Mouse (Mus musculus) liver, embryonic 12.5 days (tissue): ENCODE data around the gene Rasgrp2. TPM values are rescaled to one million over a fixed set of nuclear protein-coding genes. Genes with fewer than 3 reads are reported as not detected.

Source experiments
- ATAC-seq: fragments of 200-750 bp; cut with Nextera tagmentation; 2 replicates; pipeline ENCODE4 v1.8.0; 2017; ENCODE audit warnings: moderate number of reproducible peaks, mild to moderate bottlenecking, moderate library complexity
- H3K27ac ChIP-seq: fragments of 300-500 bp; sonication (generic); 2 replicates; pipeline ENCODE4 v1.5.1; 2016; ENCODE audit warnings: mild to moderate bottlenecking
- H3K27me3 ChIP-seq: fragments of 300-500 bp; sonication (generic); replicated peaks from 2 replicates; pipeline ENCODE4 v1.6.1; 2016; ENCODE audit warnings: mild to moderate bottlenecking, moderate library complexity
- H3K36me3 ChIP-seq: fragments of 300-500 bp; sonication (generic); 2 replicates; pipeline ENCODE4 v1.6.1; 2016; ENCODE audit warnings: mild to moderate bottlenecking, moderate library complexity
- H3K4me1 ChIP-seq: fragments of 300-500 bp; sonication (generic); 2 replicates; pipeline ENCODE4 v1.6.1; 2016
- H3K4me2 ChIP-seq: fragments of 300-500 bp; sonication (generic); 2 replicates; pipeline ENCODE4 v1.6.1; 2016; ENCODE audit warnings: mild to moderate bottlenecking, moderate library complexity
- H3K4me3 ChIP-seq: fragments of 300-500 bp; sonication (generic); 2 replicates; pipeline ENCODE4 v1.5.1; 2016; ENCODE audit warnings: mild to moderate bottlenecking, moderate library complexity
- H3K9ac ChIP-seq: fragments of 300-500 bp; sonication (generic); 2 replicates; pipeline ENCODE4 v1.6.1; 2016; ENCODE audit warnings: mild to moderate bottlenecking, moderate library complexity
- H3K9me3 ChIP-seq: fragments of 300-500 bp; sonication (generic); replicated peaks from 2 replicates; pipeline ENCODE4 v1.6.1; 2016; ENCODE audit warnings: mild to moderate bottlenecking, moderate library complexity
- WGBS: fragments of 180-500 bp; shearing (Covaris S2); methylation state at CpG from one replicate; pipeline ENCODE4 v1.1.7; 2016; ENCODE audit not compliant: insufficient replicate concordance; 5-methylcytosine and 5-hydroxymethylcytosine counted together
- polyA plus RNA-seq: library from polyadenylated mRNA; unstranded; fragments of >200 nt; fragmentation: Nextera tagmentation; extraction: Ambion mirVana; gene quantifications from 2 replicates; pipeline ENCODE4 v1.2.1, GENCODE M21; 2016

The Rasgrp2 gene
- polyA plus RNA-seq, 1 experiment from 2014 or later: 106 TPM

DNA sequence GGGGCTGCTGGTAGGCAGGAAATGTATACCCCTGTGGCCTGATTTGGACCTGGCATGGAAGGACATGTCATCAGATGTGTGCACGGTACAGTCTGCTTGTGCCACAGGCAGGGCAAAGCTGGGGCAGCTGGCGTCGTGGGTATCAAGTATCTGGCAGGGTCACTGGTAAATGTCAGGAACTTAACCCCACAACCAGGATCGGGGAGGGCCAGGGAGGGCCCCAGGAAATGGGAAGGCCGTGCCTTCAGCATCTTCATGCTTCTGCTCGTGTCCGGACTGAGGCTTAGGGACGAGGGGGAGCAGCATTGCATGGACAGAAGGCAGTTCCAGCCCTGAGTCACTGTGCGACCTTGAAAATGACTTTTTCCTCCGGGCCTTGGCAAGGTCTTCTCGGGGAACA lies 14.2 kb upstream of the Rasgrp2 start:
- Histone ChIP-seq H3K36me3 (no peaks in the 10 kb centered on the region), H3K9me3 (no peaks in the 10 kb centered on the region), H3K9ac (no peak overlapping the region), H3K27ac (no peak overlapping the region), H3K4me2 (no peak overlapping the region), H3K4me1 (peaks cover 31% of the 10 kb centered on the region), H3K4me3 (no peak overlapping the region), H3K27me3 (peaks cover 18% of the 10 kb centered on the region)
- 67% methylated on average over 11 of the region's 11 CpGs for WGBS
- ATAC-seq: no peak

DNA sequence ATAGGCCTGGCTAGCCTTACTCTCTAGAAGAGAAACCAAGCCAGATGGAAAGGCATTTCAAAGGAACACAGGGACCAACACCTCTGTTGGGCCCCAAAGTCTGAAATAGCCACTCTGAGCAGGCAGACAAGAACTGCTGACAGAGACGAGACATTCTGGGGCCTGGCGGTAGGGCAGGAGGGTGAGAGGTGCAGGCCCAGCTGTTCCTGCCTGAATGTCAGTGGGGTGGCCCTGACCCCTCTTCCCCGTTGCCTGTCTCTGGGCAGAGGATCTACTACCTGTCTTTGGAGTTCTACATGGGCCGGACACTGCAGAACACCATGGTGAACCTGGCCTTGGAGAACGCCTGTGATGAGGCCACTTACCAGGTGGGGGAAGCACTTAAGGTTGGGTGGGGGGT lies 13.7 kb upstream of the Rasgrp2 start:
- Histone ChIP-seq H3K4me3 (no peak overlapping the region), H3K9ac (no peak overlapping the region), H3K36me3 (no peaks in the 10 kb centered on the region), H3K9me3 (no peaks in the 10 kb centered on the region), H3K4me2 (no peak overlapping the region), H3K27ac (no peak overlapping the region), H3K4me1 (peaks cover 36% of the 10 kb centered on the region), H3K27me3 (peaks cover 19% of the 10 kb centered on the region)
- no peak for ATAC-seq
- WGBS: 71% methylated on average over 5 of the region's 5 CpGs

GRCm38 (mm10) chr19:6385821-6386220 lies 13.3 kb upstream of the Rasgrp2 start:
- no peak for ATAC-seq
- Histone ChIP-seq H3K27ac (no peak overlapping the region), H3K4me2 (no peak overlapping the region), H3K36me3 (no peaks in the 10 kb centered on the region), H3K9me3 (no peaks in the 10 kb centered on the region), H3K4me1 (peaks cover 40% of the 10 kb centered on the region), H3K27me3 (peaks cover 19% of the 10 kb centered on the region), H3K4me3 (no peak overlapping the region), H3K9ac (no peak overlapping the region)
- 66% methylated on average over 7 of the region's 7 CpGs for WGBS

- Histone ChIP-seq H3K4me2 (no peak overlapping the region), H3K4me1 (peaks cover 40% of the 10 kb centered on the region), H3K9me3 (no peaks in the 10 kb centered on the region), H3K4me3 (no peak overlapping the region), H3K27ac (no peak overlapping the region), H3K9ac (no peak overlapping the region), H3K36me3 (no peaks in the 10 kb centered on the region), H3K27me3 (peaks cover 22% of the 10 kb centered on the region)
- ATAC-seq: no peak
- WGBS: 54% methylated on average over 9 of the region's 9 CpGs
These were observed 12.9 kb upstream of the Rasgrp2 start for GRCm38 (mm10) chr19:6386234-6386633.

GRCm38 (mm10) chr19:6388006-6388405 lies 11.1 kb upstream of the Rasgrp2 start:
- H3K9ac ChIP-seq: no peak overlapping the region
- no peak overlapping the region for H3K27ac ChIP-seq
- H3K9me3 ChIP-seq: no peaks in the 10 kb centered on the region
- WGBS: 78% methylated on average over 13 of the region's 13 CpGs
- peaks cover 37% of the 10 kb centered on the region for H3K4me1 ChIP-seq
- ATAC-seq: no peak
- H3K4me2 ChIP-seq: no peak overlapping the region
- H3K27me3 ChIP-seq: peaks cover 22% of the 10 kb centered on the region
- no peaks in the 10 kb centered on the region for H3K36me3 ChIP-seq
- no peak overlapping the region for H3K4me3 ChIP-seq

GRCm38 (mm10) chr19:6389803-6390202 lies 9.3 kb upstream of the Rasgrp2 start:
- H3K4me2 ChIP-seq: peak overlapping the region; percentile 55
- peak overlapping the region; percentile 26 for H3K4me3 ChIP-seq
- H3K36me3 ChIP-seq: no peaks in the 10 kb centered on the region
- 0 out of 2 replicates have a peak overlapping the region, but pooled peaks have one; percentile 22 for H3K9ac ChIP-seq
- WGBS: 17% methylated on average over 16 of the region's 16 CpGs
- H3K27me3 ChIP-seq: peaks cover 22% of the 10 kb centered on the region
- H3K27ac ChIP-seq: no peak overlapping the region
- no peaks in the 10 kb centered on the region for H3K9me3 ChIP-seq
- peak; percentile 27 for ATAC-seq
- H3K4me1 ChIP-seq: peaks cover 21% of the 10 kb centered on the region

GRCm38 (mm10) chr19:6390251-6390650 lies 8.9 kb upstream of the Rasgrp2 start:
- no peak for ATAC-seq
- H3K27me3 ChIP-seq: peaks cover 22% of the 10 kb centered on the region
- peaks cover 20% of the 10 kb centered on the region for H3K4me1 ChIP-seq
- H3K4me3 ChIP-seq: no peak overlapping the region
- no peak overlapping the region for H3K27ac ChIP-seq
- 54% methylated on average over 6 of the region's 6 CpGs for WGBS
- H3K9me3 ChIP-seq: no peaks in the 10 kb centered on the region
- no peak overlapping the region for H3K9ac ChIP-seq
- H3K4me2 ChIP-seq: peak overlapping the region; percentile 55
- no peaks in the 10 kb centered on the region for H3K36me3 ChIP-seq

- WGBS: 57% methylated on average over 14 of the region's 14 CpGs
- Histone ChIP-seq H3K9ac (no peak overlapping the region), H3K4me1 (peaks cover 19% of the 10 kb centered on the region), H3K27me3 (peaks cover 28% of the 10 kb centered on the region), H3K36me3 (no peaks in the 10 kb centered on the region), H3K9me3 (no peaks in the 10 kb centered on the region), H3K4me2 (no peak overlapping the region), H3K27ac (no peak overlapping the region), H3K4me3 (no peak overlapping the region)
- ATAC-seq: no peak
These were observed 6.3 kb upstream of the Rasgrp2 start for GRCm38 (mm10) chr19:6392743-6393393.

DNA sequence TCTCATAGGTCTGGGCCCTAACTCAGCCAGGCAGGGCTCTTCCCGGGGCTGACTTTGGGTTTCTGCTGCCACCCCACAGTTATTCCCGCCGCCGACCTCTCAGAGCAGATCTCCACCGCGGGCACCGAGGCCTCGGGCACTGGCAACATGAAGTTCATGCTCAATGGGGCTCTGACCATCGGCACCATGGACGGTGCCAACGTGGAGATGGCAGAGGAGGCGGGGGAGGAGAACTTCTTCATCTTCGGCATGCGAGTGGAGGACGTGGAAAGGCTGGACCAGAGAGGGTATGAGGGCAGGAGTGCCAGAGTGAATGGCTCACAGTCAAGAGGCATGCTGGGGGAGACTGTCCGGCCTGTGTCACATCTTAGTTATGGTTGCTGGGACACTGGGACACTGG lies 5.5 kb upstream of the Rasgrp2 start:
- no peak overlapping the region for H3K4me3 ChIP-seq
- H3K9me3 ChIP-seq: no peaks in the 10 kb centered on the region
- no peak for ATAC-seq
- H3K4me1 ChIP-seq: peaks cover 23% of the 10 kb centered on the region
- WGBS: 79% methylated on average over 16 of the region's 16 CpGs
- no peak overlapping the region for H3K27ac ChIP-seq
- H3K4me2 ChIP-seq: no peak overlapping the region
- H3K9ac ChIP-seq: no peak overlapping the region
- H3K27me3 ChIP-seq: peaks cover 30% of the 10 kb centered on the region
- H3K36me3 ChIP-seq: no peaks in the 10 kb centered on the region

- Histone ChIP-seq H3K36me3 (no peaks in the 10 kb centered on the region), H3K9me3 (no peaks in the 10 kb centered on the region), H3K4me1 (peaks cover 32% of the 10 kb centered on the region), H3K4me3 (no peak overlapping the region), H3K9ac (no peak overlapping the region), H3K27ac (no peak overlapping the region), H3K4me2 (no peak overlapping the region), H3K27me3 (peaks cover 41% of the 10 kb centered on the region)
- WGBS: 74% methylated on average over 5 of the region's 5 CpGs
- no peak for ATAC-seq
These were observed 2.9 kb upstream of the Rasgrp2 start for GRCm38 (mm10) chr19:6396237-6396636.

DNA sequence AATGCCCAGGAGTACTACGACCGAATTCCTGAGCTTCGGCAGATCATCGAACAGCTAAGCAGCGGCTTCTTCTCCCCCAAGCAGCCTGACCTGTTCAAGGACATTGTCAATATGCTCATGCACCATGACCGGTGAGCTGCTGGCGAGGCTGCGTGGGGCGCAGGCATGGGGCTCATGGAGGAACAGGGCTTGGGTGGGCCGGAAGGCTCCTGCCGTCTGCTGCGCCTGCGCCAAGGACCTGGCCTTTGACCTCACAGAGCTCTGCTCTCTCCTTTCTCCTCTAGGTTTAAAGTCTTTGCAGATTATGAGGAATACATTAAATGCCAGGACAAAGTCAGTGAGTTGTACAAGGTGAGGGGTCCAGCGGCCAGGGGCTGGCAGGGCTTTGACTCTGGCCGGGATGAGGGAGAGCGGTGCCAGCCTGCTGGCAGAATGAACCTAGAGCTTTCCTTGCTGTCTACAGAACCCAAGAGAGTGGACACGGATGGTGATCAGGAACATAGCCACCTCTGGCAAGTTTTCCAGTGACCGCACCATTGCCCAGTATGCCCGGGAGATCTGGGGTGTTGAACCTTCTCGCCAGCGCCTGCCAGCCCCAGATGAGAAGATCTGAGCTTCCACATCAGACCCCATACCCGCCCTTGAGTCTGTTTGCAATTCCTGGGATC lies 1.4 kb upstream of the Rasgrp2 start:
- H3K4me2 ChIP-seq: peak overlapping the region; percentile 94; the same call in 1 of the 2 replicates
- no peak overlapping the region for H3K9ac ChIP-seq
- H3K27ac ChIP-seq: 0 out of 2 replicates have a peak overlapping the region, but pooled peaks have one; percentile 11
- H3K4me1 ChIP-seq: peaks cover 47% of the 10 kb centered on the region
- H3K9me3 ChIP-seq: no peaks in the 10 kb centered on the region
- WGBS: 82% methylated on average over 22 of the region's 22 CpGs
- H3K4me3 ChIP-seq: no peak overlapping the region
- ATAC-seq: no peak
- H3K27me3 ChIP-seq: peaks cover 55% of the 10 kb centered on the region
- no peaks in the 10 kb centered on the region for H3K36me3 ChIP-seq

DNA sequence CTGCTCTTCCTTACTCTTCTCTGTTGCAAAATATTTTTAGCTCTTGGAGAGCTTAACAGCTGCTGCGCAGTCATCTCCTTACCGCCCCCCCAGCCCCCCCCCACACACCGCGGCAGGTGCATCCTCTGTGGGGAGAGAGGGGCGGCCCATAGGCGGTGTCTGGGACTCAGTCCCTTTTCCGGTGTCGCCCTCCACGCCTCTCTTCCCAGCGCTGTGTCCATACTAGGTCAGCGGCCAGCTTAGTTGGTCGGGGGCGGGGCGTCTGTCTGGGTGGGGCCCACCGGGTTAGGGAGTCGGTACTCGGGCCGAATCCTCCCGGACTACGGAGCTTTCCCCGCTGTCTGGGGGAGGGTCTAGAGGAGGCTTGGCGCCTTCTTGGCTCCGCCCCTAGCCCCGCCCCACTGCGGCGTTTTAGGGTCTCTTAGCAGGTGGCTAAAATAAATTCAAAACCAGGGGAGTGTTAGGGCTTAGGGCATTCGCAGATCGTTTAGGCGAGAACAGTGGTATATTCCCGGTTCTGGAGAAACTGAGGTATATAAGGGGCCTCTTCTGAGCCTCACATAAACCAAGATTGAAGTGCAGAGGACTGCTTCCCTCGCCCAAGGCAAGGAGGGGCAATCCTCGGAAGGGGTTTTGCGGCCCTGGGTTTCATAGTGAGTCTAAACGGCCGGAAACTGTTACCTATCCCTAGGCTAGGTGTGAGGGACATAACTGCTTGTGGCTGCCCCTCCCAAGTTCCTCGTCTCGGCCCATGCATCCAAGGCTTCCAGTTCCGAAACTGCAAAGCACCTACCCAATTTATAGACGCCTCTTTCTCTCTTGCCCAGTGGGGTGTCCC lies 474 bp upstream of the Rasgrp2 start:
- peaks cover 8% of the 10 kb centered on the region for H3K36me3 ChIP-seq

More for the DNA sequence above, 474 bp upstream of the Rasgrp2 start:
- H3K27ac ChIP-seq: peak overlapping the region; percentile 59
- H3K4me1 ChIP-seq: peaks cover 57% of the 10 kb centered on the region
- H3K4me3 ChIP-seq: peak overlapping the region; percentile 64
- peak overlapping the region; percentile 65 for H3K9ac ChIP-seq
- no peaks in the 10 kb centered on the region for H3K9me3 ChIP-seq
- ATAC-seq: peak; percentile 25
- under 1% methylated on average over 39 of the region's 39 CpGs for WGBS
- peaks cover 64% of the 10 kb centered on the region for H3K27me3 ChIP-seq
- peak overlapping the region; percentile 94 for H3K4me2 ChIP-seq
